Mouse (Mus musculus): ENCODE measurements around the gene Spata13.

- TF ChIP-seq TAL1 (IDR thresholded peaks at IDR 0.05; ENCODE audit: low read length): no peak
- no peak for TF ChIP-seq GATA1 (IDR thresholded peaks at IDR 0.05; ENCODE audit: low read length)
Observed at GRCm38 (mm10) chr14:60790103-60790502, 156.3 kb downstream of the Spata13 start.

Measured in erythroblast, embryonic 14.5 days (primary cell).